Mouse (Mus musculus) neural tube, embryonic 12.5 days (tissue): ENCODE measurements at regions not wholly inside any gene's neighbourhood (a gene's known extent, or its start where the extent isn't known, plus 50 kb on each side); places are given as distances from the start of the nearest gene placed in this dataset.

ENCODE experiments used
- ATAC-seq: fragments of 200-750 bp; cut with Nextera tagmentation; 2 replicates; pipeline ENCODE4 v1.8.0; 2017; ENCODE audit warnings: low read depth, mild to moderate bottlenecking, moderate TSS enrichment, moderate library complexity; ENCODE audit not compliant: low FRiP score
- H3K27ac ChIP-seq: fragments of 300-500 bp; sonication (generic); 2 replicates; pipeline ENCODE4 v1.5.1; 2016
- H3K27me3 ChIP-seq: fragments of 300-500 bp; sonication (generic); replicated peaks from 2 replicates; pipeline ENCODE4 v1.6.1; 2016; ENCODE audit warnings: mild to moderate bottlenecking
- H3K36me3 ChIP-seq: fragments of 300-500 bp; sonication (generic); 2 replicates; pipeline ENCODE4 v1.6.1; 2016; ENCODE audit warnings: mild to moderate bottlenecking
- H3K4me1 ChIP-seq: fragments of 300-500 bp; sonication (generic); 2 replicates; pipeline ENCODE4 v1.6.1; 2016
- H3K4me2 ChIP-seq: fragments of 300-500 bp; sonication (generic); replicated peaks from 2 replicates; pipeline ENCODE4 v1.6.1; 2016; ENCODE audit warnings: mild to moderate bottlenecking
- H3K4me3 ChIP-seq: fragments of 300-500 bp; sonication (generic); 2 replicates; pipeline ENCODE4 v1.5.1; 2016
- H3K9ac ChIP-seq: fragments of 300-500 bp; sonication (generic); 2 replicates; pipeline ENCODE4 v1.6.1; 2016; ENCODE audit warnings: mild to moderate bottlenecking
- H3K9me3 ChIP-seq: fragments of 300-500 bp; sonication (generic); 2 replicates; pipeline ENCODE4 v1.6.1; 2016; ENCODE audit warnings: mild to moderate bottlenecking
- WGBS: fragments of 180-500 bp; shearing (Covaris S2); methylation state at CpG from one replicate; pipeline ENCODE4 v1.1.7; 2016; 5-methylcytosine and 5-hydroxymethylcytosine counted together

- no peak for ATAC-seq
- no peak overlapping the region for H3K27ac ChIP-seq
- no peaks in the 10 kb centered on the region for H3K36me3 ChIP-seq
- no peak overlapping the region for H3K9ac ChIP-seq
- WGBS = 65% methylated on average over 9 of the region's 9 CpGs
- H3K4me1 ChIP-seq = no peaks in the 10 kb centered on the region
- no peaks in the 10 kb centered on the region for H3K9me3 ChIP-seq
- no peak overlapping the region for H3K4me2 ChIP-seq
- H3K4me3 ChIP-seq = no peak overlapping the region
- H3K27me3 ChIP-seq = peaks cover 20% of the 10 kb centered on the region; the same call in 1 of the 2 replicates
Measured at GRCm38 (mm10) chr13:94669106-94669683, 119.5 kb upstream of the Tbca start.

GRCm38 (mm10) chr13:94670266-94670665 lies 118.4 kb upstream of the Tbca start:
- Histone ChIP-seq H3K27ac (no peak overlapping the region), H3K9ac (no peak overlapping the region), H3K9me3 (no peaks in the 10 kb centered on the region), H3K36me3 (no peaks in the 10 kb centered on the region), H3K4me2 (no peak overlapping the region), H3K4me3 (no peak overlapping the region), H3K4me1 (no peaks in the 10 kb centered on the region), H3K27me3 (peaks cover 20% of the 10 kb centered on the region; the same call in 1 of the 2 replicates)
- 82% methylated on average over 11 of the region's 11 CpGs for WGBS
- no peak for ATAC-seq

GRCm38 (mm10) chr13:94670961-94671360 lies 117.7 kb upstream of the Tbca start:
- Histone ChIP-seq H3K27me3 (peaks cover 19% of the 10 kb centered on the region; the same call in 1 of the 2 replicates), H3K9me3 (no peaks in the 10 kb centered on the region), H3K4me1 (no peaks in the 10 kb centered on the region), H3K27ac (no peak overlapping the region), H3K4me3 (no peak overlapping the region), H3K9ac (no peak overlapping the region), H3K4me2 (no peak overlapping the region), H3K36me3 (no peaks in the 10 kb centered on the region)
- 88% methylated on average over 8 of the region's 8 CpGs for WGBS
- no peak for ATAC-seq

GRCm38 (mm10) chr13:94680492-94681168 lies 108.1 kb upstream of the Tbca start:
- Histone ChIP-seq H3K4me2 (peak overlapping the region; percentile 28; the same call in 1 of the 2 replicates), H3K27me3 (peaks cover 45% of the 10 kb centered on the region), H3K4me3 (no peak overlapping the region), H3K36me3 (no peaks in the 10 kb centered on the region), H3K9me3 (no peaks in the 10 kb centered on the region), H3K9ac (no peak overlapping the region), H3K4me1 (peaks cover 10% of the 10 kb centered on the region), H3K27ac (no peak overlapping the region)
- no peak; the same call in 1 of the 2 replicates for ATAC-seq
- WGBS = 19% methylated on average over 17 of the region's 17 CpGs

GRCm38 (mm10) chr13:94681606-94682005 lies 107.1 kb upstream of the Tbca start:
- ATAC-seq = no peak
- H3K4me3 ChIP-seq = no peak overlapping the region
- no peak overlapping the region for H3K9ac ChIP-seq
- H3K36me3 ChIP-seq = no peaks in the 10 kb centered on the region
- 89% methylated on average over 13 of the region's 13 CpGs for WGBS
- no peak overlapping the region for H3K4me2 ChIP-seq
- H3K9me3 ChIP-seq = no peaks in the 10 kb centered on the region
- peaks cover 53% of the 10 kb centered on the region for H3K27me3 ChIP-seq
- peaks cover 10% of the 10 kb centered on the region for H3K4me1 ChIP-seq
- no peak overlapping the region for H3K27ac ChIP-seq

- H3K4me2 ChIP-seq = no peak overlapping the region
- H3K27me3 ChIP-seq = peaks cover 70% of the 10 kb centered on the region
- H3K4me3 ChIP-seq = no peak overlapping the region
- H3K9ac ChIP-seq = no peak overlapping the region
- 18% methylated on average over 7 of the region's 7 CpGs for WGBS
- ATAC-seq = peak; percentile 39; the same call in 1 of the 2 replicates
- peaks cover 10% of the 10 kb centered on the region for H3K4me1 ChIP-seq
- H3K27ac ChIP-seq = no peak overlapping the region
- H3K36me3 ChIP-seq = no peaks in the 10 kb centered on the region
- H3K9me3 ChIP-seq = no peaks in the 10 kb centered on the region
Measured at GRCm38 (mm10) chr13:94685191-94685590, 103.5 kb upstream of the Tbca start.

- Histone ChIP-seq H3K4me2 (no peak overlapping the region), H3K27me3 (peaks cover 70% of the 10 kb centered on the region)
Measured at GRCm38 (mm10) chr13:94687295-94687694, 101.4 kb upstream of the Tbca start.

GRCm38 (mm10) chr13:94706641-94707053 lies 82.1 kb upstream of the Tbca start:
- no peaks in the 10 kb centered on the region for H3K36me3 ChIP-seq
- H3K9ac ChIP-seq = no peak overlapping the region
- peaks cover 37% of the 10 kb centered on the region for H3K4me1 ChIP-seq
- peaks cover 90% of the 10 kb centered on the region for H3K27me3 ChIP-seq
- H3K4me3 ChIP-seq = no peak overlapping the region
- no peak overlapping the region for H3K27ac ChIP-seq
- peak; percentile 48 for ATAC-seq
- no peak overlapping the region; the same call in 1 of the 2 replicates for H3K4me2 ChIP-seq
- 1% methylated on average over 7 of the region's 7 CpGs for WGBS
- no peaks in the 10 kb centered on the region for H3K9me3 ChIP-seq

More at GRCm38 (mm10) chr13:94687295-94687694, 101.4 kb upstream of the Tbca start:
- H3K27ac ChIP-seq = no peak overlapping the region
- 0 out of 2 replicates have a peak, but pooled peaks cover 5% of the 10 kb centered on the region for H3K4me1 ChIP-seq
- no peak overlapping the region for H3K4me3 ChIP-seq
- H3K9me3 ChIP-seq = no peaks in the 10 kb centered on the region
- WGBS = 78% methylated on average over 5 of the region's 5 CpGs
- no peak overlapping the region for H3K9ac ChIP-seq
- ATAC-seq = no peak
- no peaks in the 10 kb centered on the region for H3K36me3 ChIP-seq

- ATAC-seq = no peak
- 1% methylated on average over 32 of the region's 32 CpGs for WGBS
- Histone ChIP-seq H3K27ac (no peak overlapping the region; the same call in 1 of the 2 replicates), H3K9me3 (no peaks in the 10 kb centered on the region), H3K4me2 (peak overlapping the region; percentile 9; the same call in 1 of the 2 replicates), H3K4me1 (peaks cover 37% of the 10 kb centered on the region), H3K4me3 (no peak overlapping the region), H3K9ac (no peak overlapping the region), H3K27me3 (peaks cover 89% of the 10 kb centered on the region), H3K36me3 (no peaks in the 10 kb centered on the region)
Measured at GRCm38 (mm10) chr13:94707371-94708280, 81.1 kb upstream of the Tbca start.

GRCm38 (mm10) chr13:94708786-94709185 lies 79.9 kb upstream of the Tbca start:
- Histone ChIP-seq H3K9me3 (no peaks in the 10 kb centered on the region), H3K27ac (no peak overlapping the region), H3K4me3 (no peak overlapping the region), H3K27me3 (peaks cover 89% of the 10 kb centered on the region), H3K4me2 (no peak overlapping the region), H3K4me1 (peaks cover 30% of the 10 kb centered on the region), H3K9ac (no peak overlapping the region), H3K36me3 (no peaks in the 10 kb centered on the region)
- WGBS = 20% methylated on average over 5 of the region's 5 CpGs
- ATAC-seq = no peak

GRCm38 (mm10) chr13:94709691-94710573 lies 78.8 kb upstream of the Tbca start:
- Histone ChIP-seq H3K9ac (peak overlapping the region; percentile 21; the same call in 1 of the 2 replicates), H3K4me2 (peak overlapping the region; percentile 48), H3K27ac (no peak overlapping the region), H3K36me3 (no peaks in the 10 kb centered on the region), H3K9me3 (no peaks in the 10 kb centered on the region), H3K4me3 (peak overlapping the region; percentile 13), H3K4me1 (peaks cover 30% of the 10 kb centered on the region), H3K27me3 (peaks cover 91% of the 10 kb centered on the region)
- under 1% methylated on average over 50 of the region's 50 CpGs for WGBS
- peak; percentile 35; the same call in 1 of the 2 replicates for ATAC-seq
